Mouse (Mus musculus) kidney, embryonic 14.5 days (tissue): ENCODE measurements around the gene Arhgap30. TPM values are rescaled to one million over a fixed set of nuclear protein-coding genes. Genes with fewer than 3 reads are reported as not detected.

Experiments
- ATAC-seq: fragments of 200-750 bp; cut with Nextera tagmentation; 2 replicates; pipeline ENCODE4 v1.8.0; 2017; ENCODE audit warnings: moderate number of reproducible peaks, mild to moderate bottlenecking, moderate TSS enrichment, moderate library complexity; ENCODE audit not compliant: low FRiP score, low TSS enrichment
- H3K27ac ChIP-seq: fragments of 300-500 bp; sonication (generic); 2 replicates; pipeline ENCODE4 v1.5.1; 2014; ENCODE audit warnings: low read depth, mild to moderate bottlenecking, low read length, moderate library complexity, mixed read lengths
- H3K27me3 ChIP-seq: fragments of 300-500 bp; sonication (generic); 2 replicates; pipeline ENCODE4 v1.6.1; 2014; ENCODE audit warnings: mild to moderate bottlenecking, low read length; ENCODE audit not compliant: control insufficient read depth, insufficient read depth
- H3K36me3 ChIP-seq: fragments of 300-500 bp; sonication (generic); 2 replicates; pipeline ENCODE4 v1.6.1; 2014; ENCODE audit warnings: low read length, mixed read lengths; ENCODE audit not compliant: control insufficient read depth, insufficient read depth
- H3K4me1 ChIP-seq: fragments of 300-500 bp; sonication (generic); 2 replicates; pipeline ENCODE4 v1.6.1; 2014; ENCODE audit warnings: low read length, mixed read lengths; ENCODE audit not compliant: control insufficient read depth, insufficient read depth
- H3K4me2 ChIP-seq: fragments of 300-500 bp; sonication (generic); replicated peaks from 2 replicates; pipeline ENCODE4 v1.6.1; 2014; ENCODE audit warnings: low read depth, mild to moderate bottlenecking, low read length
- H3K4me3 ChIP-seq: fragments of 300-500 bp; sonication (generic); 2 replicates; pipeline ENCODE4 v1.5.1; 2014; ENCODE audit warnings: mild to moderate bottlenecking, low read length
- H3K9ac ChIP-seq: fragments of 300-500 bp; sonication (generic); 2 replicates; pipeline ENCODE4 v1.6.1; 2014; ENCODE audit warnings: low read depth, mild to moderate bottlenecking, low read length, moderate library complexity
- H3K9me3 ChIP-seq: fragments of 300-500 bp; sonication (generic); 2 replicates; pipeline ENCODE4 v1.6.1; 2016; ENCODE audit warnings: low read length; ENCODE audit not compliant: control insufficient read depth
- WGBS: fragments of 180-500 bp; shearing (Covaris S2); extraction: QIAGEN DNeasy Blood & Tissue Kit; methylation state at CpG from one replicate; pipeline ENCODE4 v1.1.7; 2014; 5-methylcytosine and 5-hydroxymethylcytosine counted together
- polyA plus RNA-seq: library from polyadenylated mRNA; unstranded; fragments of >200 nt; fragmentation: Nextera tagmentation; extraction: Ambion mirVana; gene quantifications from 2 replicates; pipeline ENCODE4 v1.2.1, GENCODE M21; 2014

The Arhgap30 gene
- polyA plus RNA-seq, 1 experiment from 2014 or later, result 0.69 TPM

GRCm38 (mm10) chr1:171454926-171455325 is 66.2 kb downstream of the Arhgap30 start:
- no peaks in the 10 kb centered on the region for H3K27me3 ChIP-seq
- no peaks in the 10 kb centered on the region for H3K9me3 ChIP-seq
- H3K36me3 ChIP-seq, result no peaks in the 10 kb centered on the region
- no peak overlapping the region for H3K9ac ChIP-seq
- H3K27ac ChIP-seq, result no peak overlapping the region
- H3K4me2 ChIP-seq, result no peak overlapping the region
- 78% methylated on average over 6 of the region's 6 CpGs for WGBS
- no peak overlapping the region for H3K4me3 ChIP-seq
- no peak for ATAC-seq
- H3K4me1 ChIP-seq, result peaks cover 3% of the 10 kb centered on the region

DNA sequence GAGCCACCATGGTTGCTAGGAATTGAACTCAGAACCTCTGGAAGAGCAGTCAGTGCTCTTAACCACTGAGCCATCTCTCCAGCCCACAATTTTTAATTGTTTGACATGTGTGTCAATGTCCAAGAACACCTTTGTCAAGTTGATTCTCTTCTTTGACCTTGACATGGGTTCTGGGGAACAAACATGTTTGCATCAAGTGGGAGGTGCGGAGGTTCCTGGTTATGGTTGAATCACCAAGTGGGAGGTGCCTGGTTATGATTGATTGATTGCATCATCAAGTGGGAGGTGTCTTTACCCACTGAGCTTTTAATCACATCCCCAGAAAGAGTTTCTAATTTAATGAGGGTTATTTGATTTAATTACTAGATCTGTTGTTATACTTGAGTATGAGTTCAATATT is 68.8 kb downstream of the Arhgap30 start:
- 94% methylated on average over 1 of the region's 1 CpGs for WGBS

GRCm38 (mm10) chr1:171459791-171460190 is 71.0 kb downstream of the Arhgap30 start:
- WGBS, result 22% methylated on average over 5 of the region's 5 CpGs
- H3K4me1 ChIP-seq, result peaks cover 3% of the 10 kb centered on the region
- no peaks in the 10 kb centered on the region for H3K9me3 ChIP-seq
- no peak overlapping the region for H3K27ac ChIP-seq
- no peak overlapping the region for H3K9ac ChIP-seq
- H3K4me3 ChIP-seq, result no peak overlapping the region
- no peaks in the 10 kb centered on the region for H3K27me3 ChIP-seq
- no peak overlapping the region for H3K4me2 ChIP-seq
- peaks cover 35% of the 10 kb centered on the region for H3K36me3 ChIP-seq
- no peak for ATAC-seq

More for the DNA sequence above, 68.8 kb downstream of the Arhgap30 start:
- Histone ChIP-seq H3K4me2 (no peak overlapping the region), H3K9ac (no peak overlapping the region), H3K27me3 (no peaks in the 10 kb centered on the region), H3K27ac (no peak overlapping the region), H3K4me3 (no peak overlapping the region), H3K9me3 (no peaks in the 10 kb centered on the region), H3K4me1 (peaks cover 3% of the 10 kb centered on the region), H3K36me3 (peaks cover 18% of the 10 kb centered on the region)
- ATAC-seq, result no peak

Other genes with a start within 250 kb of the Arhgap30 start
- 291 and 322 TPM in 2 replicates for gene Sdhc, start 238.4 kb upstream of the Arhgap30 start, polyA plus RNA-seq
- gene Mpz, start 238.2 kb upstream of the Arhgap30 start, polyA plus RNA-seq, result 0.24 TPM in 1 of 2 replicates, not detected in the other
- 2.1 and 2.6 TPM in 2 replicates for gene Pcp4l1, start 192.7 kb upstream of the Arhgap30 start, polyA plus RNA-seq
- 0.24 and 0.27 TPM in 2 replicates for gene Nr1i3, start 175.0 kb upstream of the Arhgap30 start, polyA plus RNA-seq
- 31.3 and 36.4 TPM in 2 replicates for gene Tomm40l, start 166.4 kb upstream of the Arhgap30 start, polyA plus RNA-seq
- gene Apoa2, start 163.9 kb upstream of the Arhgap30 start, polyA plus RNA-seq, result 3.5 and 5.7 TPM in 2 replicates
- gene Fcer1g, start 154.6 kb upstream of the Arhgap30 start, polyA plus RNA-seq, result 30.7 and 32.1 TPM in 2 replicates
- 4.1 and 6.9 TPM in 2 replicates for gene Adamts4, start 138.5 kb upstream of the Arhgap30 start, polyA plus RNA-seq
- gene Ndufs2, start 137.6 kb upstream of the Arhgap30 start, polyA plus RNA-seq, result 229 and 293 TPM in 2 replicates
- 69.9 and 79.2 TPM in 2 replicates for gene B4galt3, start 118.6 kb upstream of the Arhgap30 start, polyA plus RNA-seq
- gene Ppox, start 107.8 kb upstream of the Arhgap30 start, polyA plus RNA-seq, result 43.7 and 58.1 TPM in 2 replicates
- 74.4 and 87.9 TPM in 2 replicates for gene Usp21, start 101.0 kb upstream of the Arhgap30 start, polyA plus RNA-seq
- 114 and 123 TPM in 2 replicates for gene Ufc1, start 93.9 kb upstream of the Arhgap30 start, polyA plus RNA-seq
- gene Dedd, start 59.8 kb upstream of the Arhgap30 start, polyA plus RNA-seq, result 38.8 and 47.1 TPM in 2 replicates
- gene Nit1, start 43.3 kb upstream of the Arhgap30 start, polyA plus RNA-seq, result 33.7 and 34.5 TPM in 2 replicates
- 53.7 and 103 TPM in 2 replicates for gene Pfdn2, start 43.3 kb upstream of the Arhgap30 start, polyA plus RNA-seq
- gene Klhdc9, start 28.2 kb upstream of the Arhgap30 start, polyA plus RNA-seq, result 2.2 and 2.4 TPM in 2 replicates
- gene Nectin4, start 18.9 kb upstream of the Arhgap30 start, polyA plus RNA-seq, result 1.0 and 2.6 TPM in 2 replicates
- 85.4 and 86.4 TPM in 2 replicates for gene Usf1, start 22.4 kb downstream of the Arhgap30 start, polyA plus RNA-seq
- gene Tstd1, start 29.9 kb downstream of the Arhgap30 start, polyA plus RNA-seq, result 2.2 and 4.0 TPM in 2 replicates
- 96.4 and 127 TPM in 2 replicates for gene F11r, start 48.6 kb downstream of the Arhgap30 start, polyA plus RNA-seq
- gene Alyref2, start 114.5 kb downstream of the Arhgap30 start, polyA plus RNA-seq, result 10.3 and 14.7 TPM in 2 replicates
- gene Itln1, start 146.3 kb downstream of the Arhgap30 start, polyA plus RNA-seq, result not detected in 2 replicates
- gene Cd244a, start 170.2 kb downstream of the Arhgap30 start, polyA plus RNA-seq, result not detected in 2 replicates
- gene Ly9, start 218.5 kb downstream of the Arhgap30 start, polyA plus RNA-seq, result not detected in 2 replicates